Mouse (Mus musculus): ENCODE results near the gene Prdm2.

DNA sequence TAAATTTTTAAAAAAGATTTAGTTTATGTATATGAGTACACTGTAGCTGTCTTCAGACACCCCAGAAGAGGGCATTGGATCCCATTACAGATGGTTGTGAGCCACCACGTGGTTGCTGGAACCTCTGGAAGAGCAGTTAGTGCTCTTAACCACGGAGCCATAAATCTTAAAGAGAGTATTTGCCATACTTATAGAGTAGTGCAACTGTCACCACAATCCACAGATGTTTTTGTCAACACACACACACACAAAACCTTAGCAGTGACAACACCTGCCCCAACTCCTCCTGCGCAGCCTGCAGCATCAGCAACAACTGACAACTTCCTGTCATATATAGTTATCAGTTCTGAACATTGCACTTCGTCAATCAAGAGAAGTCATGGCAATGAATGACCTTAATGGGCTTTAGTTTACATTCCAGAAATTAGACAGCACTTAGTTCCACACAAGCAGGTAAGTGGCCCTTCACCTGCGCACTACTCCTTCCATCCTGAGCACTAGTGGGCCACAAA lies 14.9 kb downstream of the Prdm2 start:
- TF ChIP-seq CTCF (IDR thresholded peaks at IDR 0.05; ENCODE audit: extremely low read depth, insufficient read depth, insufficient read length, insufficient replicate concordance) (no peak), POLR2A (IDR thresholded peaks at IDR 0.05; ENCODE audit: low read depth, low read length) (no peak)

Measured in spleen, adult 2 months (tissue).